Mouse (Mus musculus): ENCODE measurements around the gene Aig1.

DNA sequence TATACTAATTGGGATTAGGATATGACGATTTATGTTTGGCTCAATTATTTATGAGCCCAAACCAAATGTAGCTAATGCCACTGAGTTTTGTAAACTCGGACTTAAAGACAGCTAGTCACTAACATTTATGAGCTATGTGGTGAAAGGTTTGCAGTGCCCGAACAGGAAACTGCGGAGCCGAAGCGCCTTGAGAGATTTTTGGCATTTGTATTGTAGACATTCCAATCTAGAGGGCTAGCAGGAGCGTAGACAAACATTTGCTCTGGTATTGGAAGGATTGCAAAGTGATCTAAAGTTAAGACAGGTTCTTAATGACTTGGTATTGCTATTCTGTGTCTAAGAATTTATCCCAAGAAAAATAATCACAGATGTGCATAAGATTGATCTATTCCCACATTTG, 12.3 kb downstream of the Aig1 start:
- TF ChIP-seq CTCF (IDR thresholded peaks at IDR 0.05; ENCODE audit: control insufficient read depth, insufficient read depth, insufficient read length) (no peak), USF1 (IDR thresholded peaks at IDR 0.05; ENCODE audit: low read depth) (no peak), MYOD1 (IDR thresholded peaks at IDR 0.05; ENCODE audit: control insufficient read depth, insufficient read length, low read depth) (no peak), MAX (IDR thresholded peaks at IDR 0.05) (no peak)
